Mouse (Mus musculus): ENCODE data around the gene Ereg. TPM values are rescaled to one million over a fixed set of nuclear protein-coding genes. Genes with fewer than 3 reads are reported as not detected.

Ereg gene
- polyA plus RNA-seq, 1 experiment from 2014 or later: 0.07 TPM

DNA sequence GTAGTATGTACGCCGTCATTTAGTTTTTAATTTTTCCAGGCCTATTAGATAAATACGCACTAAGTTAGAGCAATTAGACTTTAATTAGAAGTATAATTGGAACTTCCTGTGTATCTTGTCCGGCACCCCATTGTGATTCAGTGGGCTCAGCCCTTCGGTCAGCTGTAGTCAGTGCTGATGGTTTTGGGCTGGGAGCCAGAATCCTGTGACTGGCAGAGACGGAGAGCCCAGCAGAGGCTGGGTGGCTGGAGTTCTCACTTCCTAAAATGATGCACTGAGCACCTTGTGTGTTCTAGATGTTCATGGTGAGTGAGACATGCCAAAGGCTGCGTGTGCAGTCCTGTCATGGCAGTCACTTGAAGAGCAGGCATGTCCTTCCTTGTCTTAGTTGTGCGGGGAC, 36.6 kb downstream of the Ereg start:
- ATAC-seq (ENCODE audit: extremely low read depth, insufficient number of reproducible peaks, low FRiP score, low TSS enrichment): no peak
- no peaks in the 10 kb centered on the region for H3K36me3 ChIP-seq
- H3K4me2 ChIP-seq: no peak overlapping the region
- H3K9ac ChIP-seq: no peak overlapping the region
- H3K27me3 ChIP-seq (replicated peaks): no peaks in the 10 kb centered on the region
- H3K4me3 ChIP-seq: no peak overlapping the region
- H3K9me3 ChIP-seq: no peaks in the 10 kb centered on the region
- H3K27ac ChIP-seq (replicated peaks): no peak overlapping the region
- H3K4me1 ChIP-seq: peaks cover 7% of the 10 kb centered on the region
- WGBS: 70% methylated on average over 8 of the region's 8 CpGs

DNA sequence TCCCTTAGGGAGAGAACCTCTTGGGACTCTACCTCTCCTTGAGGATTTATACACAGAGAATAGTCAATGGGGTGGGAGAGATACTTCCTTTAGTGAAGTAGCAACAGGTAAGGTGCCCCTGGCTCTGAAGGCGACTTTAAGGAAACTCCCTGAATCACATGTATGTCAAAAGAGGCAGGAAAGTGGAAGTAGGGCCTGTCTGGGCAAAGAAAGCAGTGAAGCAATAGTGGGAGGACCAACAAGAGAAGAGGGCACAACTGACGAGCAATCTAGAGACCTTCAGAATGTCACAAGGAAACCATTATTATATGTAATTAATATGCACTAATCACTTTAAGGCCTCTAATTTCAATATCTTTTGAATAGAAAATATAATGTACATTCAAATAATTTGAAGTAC, 39.5 kb downstream of the Ereg start:
- 76% methylated on average over 2 of the region's 2 CpGs for WGBS
- H3K27ac ChIP-seq (replicated peaks): no peak overlapping the region
- no peak for ATAC-seq (ENCODE audit: extremely low read depth, insufficient number of reproducible peaks, low FRiP score, low TSS enrichment)
- no peak overlapping the region for H3K9ac ChIP-seq
- H3K27me3 ChIP-seq (replicated peaks): no peaks in the 10 kb centered on the region
- H3K4me3 ChIP-seq: no peak overlapping the region
- peaks cover 9% of the 10 kb centered on the region for H3K4me1 ChIP-seq
- H3K9me3 ChIP-seq: no peaks in the 10 kb centered on the region
- no peak overlapping the region for H3K4me2 ChIP-seq
- H3K36me3 ChIP-seq: no peaks in the 10 kb centered on the region

- 68% methylated on average over 1 of the region's 1 CpGs for WGBS
- no peak overlapping the region for H3K9ac ChIP-seq
- no peak overlapping the region for H3K4me3 ChIP-seq
- H3K36me3 ChIP-seq: no peaks in the 10 kb centered on the region
- ATAC-seq (ENCODE audit: extremely low read depth, insufficient number of reproducible peaks, low FRiP score, low TSS enrichment): no peak
- H3K4me2 ChIP-seq: no peak overlapping the region
- no peak overlapping the region for H3K27ac ChIP-seq (replicated peaks)
- no peaks in the 10 kb centered on the region for H3K27me3 ChIP-seq (replicated peaks)
- no peaks in the 10 kb centered on the region for H3K9me3 ChIP-seq
- H3K4me1 ChIP-seq: peaks cover 10% of the 10 kb centered on the region
These were observed 40.2 kb downstream of the Ereg start for GRCm38 (mm10) chr5:91114574-91114973.

DNA sequence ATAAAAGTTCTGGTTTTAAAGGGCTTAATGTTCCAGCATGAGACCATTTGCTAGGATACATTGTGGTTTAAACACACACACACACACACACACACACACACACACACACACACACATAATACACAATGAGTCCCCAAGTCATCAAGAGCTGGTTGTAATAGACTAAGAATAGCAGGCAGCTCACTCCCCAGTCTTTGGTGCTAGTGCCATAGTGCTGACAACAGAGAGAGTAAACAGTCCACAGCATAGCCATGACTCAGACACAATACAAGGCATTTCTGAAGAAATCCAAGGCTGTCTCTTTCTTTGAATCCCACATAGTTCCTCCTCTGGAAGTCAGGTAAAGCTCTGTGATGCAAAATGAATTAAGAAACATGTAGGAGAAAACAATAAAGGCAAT, 44.2 kb downstream of the Ereg start:
- no peak overlapping the region for H3K9ac ChIP-seq
- H3K36me3 ChIP-seq: no peaks in the 10 kb centered on the region
- H3K4me2 ChIP-seq: no peak overlapping the region
- H3K27me3 ChIP-seq (replicated peaks): no peaks in the 10 kb centered on the region
- no peak for ATAC-seq (ENCODE audit: extremely low read depth, insufficient number of reproducible peaks, low FRiP score, low TSS enrichment)
- no peaks in the 10 kb centered on the region for H3K9me3 ChIP-seq
- H3K4me3 ChIP-seq: no peak overlapping the region
- H3K4me1 ChIP-seq: peaks cover 14% of the 10 kb centered on the region
- peak overlapping the region; percentile 59 for H3K27ac ChIP-seq (replicated peaks)

- no peak overlapping the region for H3K9ac ChIP-seq
- H3K36me3 ChIP-seq: no peaks in the 10 kb centered on the region
- H3K4me3 ChIP-seq: no peak overlapping the region
- no peak overlapping the region for H3K27ac ChIP-seq (replicated peaks)
- H3K9me3 ChIP-seq: no peaks in the 10 kb centered on the region
- ATAC-seq (ENCODE audit: extremely low read depth, insufficient number of reproducible peaks, low FRiP score, low TSS enrichment): no peak
- H3K27me3 ChIP-seq (replicated peaks): no peaks in the 10 kb centered on the region
- no peak overlapping the region for H3K4me2 ChIP-seq
- H3K4me1 ChIP-seq: peaks cover 7% of the 10 kb centered on the region
- 54% methylated on average over 4 of the region's 4 CpGs for WGBS
These were observed 49.0 kb downstream of the Ereg start for GRCm38 (mm10) chr5:91123404-91123803.

- Histone ChIP-seq H3K36me3 (no peaks in the 10 kb centered on the region), H3K27me3 (replicated peaks) (no peaks in the 10 kb centered on the region), H3K4me2 (no peak overlapping the region), H3K4me1 (peaks cover 4% of the 10 kb centered on the region; the same call in 1 of the 2 replicates), H3K9me3 (no peaks in the 10 kb centered on the region), H3K9ac (no peak overlapping the region), H3K27ac (replicated peaks) (no peak overlapping the region), H3K4me3 (no peak overlapping the region)
- ATAC-seq (ENCODE audit: extremely low read depth, insufficient number of reproducible peaks, low FRiP score, low TSS enrichment): no peak
- WGBS: 75% methylated on average over 2 of the region's 2 CpGs
These were observed 49.7 kb downstream of the Ereg start for GRCm38 (mm10) chr5:91124140-91124539.

GRCm38 (mm10) chr5:91126623-91127022, 52.2 kb downstream of the Ereg start:
- no peak for ATAC-seq (ENCODE audit: extremely low read depth, insufficient number of reproducible peaks, low FRiP score, low TSS enrichment)
- WGBS: 83% methylated on average over 1 of the region's 1 CpGs
- Histone ChIP-seq H3K9ac (no peak overlapping the region), H3K4me2 (no peak overlapping the region), H3K36me3 (no peaks in the 10 kb centered on the region), H3K9me3 (no peaks in the 10 kb centered on the region), H3K27me3 (replicated peaks) (no peaks in the 10 kb centered on the region), H3K27ac (replicated peaks) (no peak overlapping the region), H3K4me1 (peaks cover under 1% of the 10 kb centered on the region; the same call in 1 of the 2 replicates), H3K4me3 (no peak overlapping the region)

DNA sequence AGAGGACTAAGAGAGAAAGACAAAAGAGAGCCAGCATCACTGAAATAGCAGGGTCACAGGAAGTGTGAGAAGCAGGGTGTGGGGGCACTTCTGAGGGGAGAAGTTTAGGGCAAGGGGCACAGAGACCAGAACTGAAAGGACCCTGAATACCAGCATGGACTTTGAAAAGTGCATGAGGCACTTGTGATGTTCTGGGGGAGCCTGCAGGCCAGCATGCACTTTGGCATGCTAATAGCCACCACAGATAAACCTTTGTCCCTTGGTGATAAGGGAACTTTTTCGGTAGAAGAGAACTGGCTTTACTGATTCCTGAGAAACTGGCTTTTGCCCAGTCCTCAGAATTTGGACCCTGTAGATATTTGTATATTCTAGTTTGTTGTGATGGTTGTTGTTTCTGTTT, 60.5 kb downstream of the Ereg start:
- Histone ChIP-seq H3K27ac (replicated peaks) (no peak overlapping the region), H3K27me3 (replicated peaks) (peaks cover 10% of the 10 kb centered on the region), H3K36me3 (no peaks in the 10 kb centered on the region), H3K4me3 (no peak overlapping the region), H3K9me3 (no peaks in the 10 kb centered on the region), H3K4me2 (no peak overlapping the region), H3K9ac (no peak overlapping the region), H3K4me1 (peaks cover 10% of the 10 kb centered on the region)
- no peak for ATAC-seq (ENCODE audit: extremely low read depth, insufficient number of reproducible peaks, low FRiP score, low TSS enrichment)
- 10% methylated on average over 1 of the region's 1 CpGs for WGBS

- ATAC-seq (ENCODE audit: extremely low read depth, insufficient number of reproducible peaks, low FRiP score, low TSS enrichment): no peak
- Histone ChIP-seq H3K9ac (peak overlapping the region; percentile 70), H3K9me3 (no peaks in the 10 kb centered on the region), H3K4me2 (peak overlapping the region; percentile 75), H3K27ac (replicated peaks) (no peak overlapping the region), H3K4me1 (peaks cover 11% of the 10 kb centered on the region), H3K4me3 (peak overlapping the region; percentile 59), H3K27me3 (replicated peaks) (peaks cover 24% of the 10 kb centered on the region), H3K36me3 (no peaks in the 10 kb centered on the region)
- WGBS: 3% methylated on average over 7 of the region's 7 CpGs
These were observed 64.5 kb downstream of the Ereg start for GRCm38 (mm10) chr5:91138970-91139369.

DNA sequence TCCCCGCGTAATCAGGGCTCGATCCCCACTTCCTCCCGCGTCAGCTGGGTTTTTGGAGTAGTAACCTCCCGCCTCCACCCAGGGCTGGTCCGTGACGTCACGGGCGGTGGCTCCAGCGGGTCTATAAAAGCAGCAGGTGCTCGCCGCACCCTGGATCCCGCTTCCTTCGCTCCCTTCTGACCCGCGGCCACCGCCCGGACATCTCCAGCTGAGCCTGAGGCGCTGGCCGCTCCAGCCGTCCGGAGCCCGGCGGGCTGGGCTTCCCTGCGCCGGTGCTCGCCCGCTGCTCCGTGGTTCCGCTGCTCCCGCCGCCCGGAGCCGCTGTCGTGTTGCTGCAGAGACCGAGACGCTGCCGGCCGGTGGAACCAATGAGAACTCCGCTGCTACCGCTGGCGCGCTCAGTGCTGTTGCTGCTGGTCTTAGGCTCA, 65.0 kb downstream of the Ereg start, which contains the start of gene Areg:
TSS of gene Areg (plus strand) at position 154 of the 428 bp plus-strand sequence.
- H3K4me2 ChIP-seq: peak within 1 kb of the TSS; percentile 75
- no peaks in the 10 kb centered on the region for H3K9me3 ChIP-seq
- no peaks in the 10 kb centered on the region for H3K36me3 ChIP-seq
- H3K9ac ChIP-seq: peak within 1 kb of the TSS; percentile 70
- H3K27me3 ChIP-seq (replicated peaks): peaks cover 24% of the 10 kb centered on the region
- ATAC-seq (ENCODE audit: extremely low read depth, insufficient number of reproducible peaks, low FRiP score, low TSS enrichment): 0 out of 2 replicates have a peak, but pooled peaks have one; percentile 19
- H3K4me1 ChIP-seq: peaks cover 11% of the 10 kb centered on the region
- H3K27ac ChIP-seq (replicated peaks): no peak within 1 kb of the TSS
- under 1% methylated on average over 44 of the region's 44 CpGs for WGBS
- H3K4me3 ChIP-seq: peak within 1 kb of the TSS; percentile 59

DNA sequence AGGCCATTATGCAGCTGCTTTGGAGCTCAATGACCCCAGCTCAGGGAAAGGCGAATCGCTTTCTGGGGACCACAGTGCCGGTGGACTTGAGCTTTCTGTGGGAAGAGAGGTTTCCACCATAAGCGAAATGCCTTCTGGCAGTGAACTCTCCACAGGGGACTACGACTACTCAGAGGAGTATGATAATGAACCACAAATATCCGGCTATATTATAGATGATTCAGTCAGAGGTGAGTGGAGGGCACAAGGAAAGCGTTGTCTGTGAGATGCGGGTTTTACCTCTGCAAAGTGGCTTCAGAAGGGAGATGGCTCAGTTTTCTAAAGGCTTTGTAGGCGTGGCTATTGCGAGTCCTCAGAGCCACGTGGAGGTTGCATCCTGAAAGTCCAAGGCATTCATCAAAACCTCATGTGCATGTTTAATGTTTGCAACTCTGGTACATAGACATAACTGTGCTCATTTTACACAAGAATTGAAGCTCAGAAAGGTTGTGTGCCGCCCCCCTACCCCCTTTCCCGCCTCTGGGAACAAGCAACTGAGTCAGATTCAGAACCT, 66.5 kb downstream of the Ereg start:
- Histone ChIP-seq H3K36me3 (no peaks in the 10 kb centered on the region), H3K4me2 (no peak overlapping the region), H3K27ac (replicated peaks) (no peak overlapping the region), H3K9me3 (no peaks in the 10 kb centered on the region), H3K4me1 (peaks cover 11% of the 10 kb centered on the region), H3K27me3 (replicated peaks) (peaks cover 24% of the 10 kb centered on the region), H3K9ac (no peak overlapping the region), H3K4me3 (no peak overlapping the region)
- no peak for ATAC-seq (ENCODE audit: extremely low read depth, insufficient number of reproducible peaks, low FRiP score, low TSS enrichment)
- 47% methylated on average over 13 of the region's 13 CpGs for WGBS

All from heart, embryonic 13.5 days (tissue).